Mouse (Mus musculus) layer of hippocampus, adult 8-10 months (tissue): ENCODE measurements at regions not wholly inside any gene's neighbourhood (a gene's known extent, or its start where the extent isn't known, plus 50 kb on each side); places are given as distances from the start of the nearest gene placed in this dataset.
"Not testable (repeated sequence)": the region's sequence is repeated elsewhere in the genome, so short reads cannot be mapped to it uniquely, and the experiment has no call there.

Source experiments
- DNase-seq, 2 experiments: peaks; one replicate each; pipeline ENCODE4 v3.0.0; 2022; ENCODE audit warnings: low spot score in 2 of 2

DNA sequence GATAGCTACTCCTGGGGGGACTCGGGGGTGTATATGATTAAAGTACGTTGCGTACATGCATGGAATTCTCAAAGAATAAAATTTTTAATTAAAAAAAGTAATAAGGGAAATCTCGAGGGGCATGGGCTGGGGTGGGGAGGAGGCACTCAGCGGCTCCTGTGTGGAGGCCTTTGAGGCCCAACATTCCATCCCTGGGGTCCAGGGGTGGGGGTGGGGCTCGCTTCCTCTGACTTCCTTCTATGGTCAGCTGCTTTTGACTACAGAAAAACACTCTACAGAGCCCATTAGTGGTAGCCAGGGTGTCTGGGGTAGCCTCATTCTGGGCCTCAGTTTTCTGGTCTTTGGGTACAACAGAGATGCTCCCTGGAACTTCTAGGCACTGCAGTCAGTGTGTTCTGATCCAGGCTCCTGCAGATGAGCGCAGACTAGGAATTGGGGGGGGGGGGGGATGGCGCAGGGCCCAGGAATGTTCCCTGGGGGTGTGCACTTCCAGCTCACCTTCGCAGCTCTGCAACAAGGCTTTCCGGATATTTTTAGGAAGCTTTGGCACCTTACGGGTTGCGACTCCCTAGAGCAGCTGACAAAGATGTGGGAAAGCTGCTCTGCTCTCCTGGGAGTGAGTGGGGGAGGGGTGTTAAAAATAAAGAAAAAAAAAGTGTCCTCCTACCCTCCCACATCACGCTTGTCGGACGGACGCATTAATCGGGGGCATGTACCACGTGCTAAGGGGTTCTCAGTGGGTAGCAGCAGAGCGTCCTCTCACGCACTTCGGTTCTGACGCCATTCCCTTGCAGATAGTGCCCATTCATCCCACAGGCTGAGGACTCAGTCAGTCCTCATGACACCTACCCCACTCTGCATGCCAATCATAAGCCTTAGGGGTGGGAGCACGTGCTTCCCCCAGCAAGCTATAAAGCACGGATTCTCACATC lies 89.1 kb downstream of the Rhob start:
- no peak for DNase-seq

DNA sequence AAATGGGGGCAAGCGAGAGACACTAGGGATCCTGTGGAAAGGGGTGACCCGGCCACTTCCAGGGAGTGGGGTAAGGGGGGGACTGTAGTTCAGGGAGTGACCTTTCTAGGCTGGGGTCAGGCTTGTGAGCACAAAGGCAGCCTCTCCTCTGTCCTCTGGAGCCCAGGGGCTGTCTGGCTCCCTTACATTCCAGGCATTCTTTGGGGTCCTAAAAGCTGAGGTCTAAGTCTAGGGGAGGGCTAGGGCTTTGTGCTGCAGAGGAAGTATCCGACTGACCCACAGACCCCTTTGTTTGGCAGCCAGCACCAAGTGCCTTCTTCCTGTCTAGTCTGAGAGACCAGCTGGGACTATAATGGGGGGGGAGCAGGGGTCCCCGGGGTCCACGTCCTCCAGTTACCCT lies 88.9 kb downstream of the Hs1bp3 start:
- DNase-seq: no peak

DNA sequence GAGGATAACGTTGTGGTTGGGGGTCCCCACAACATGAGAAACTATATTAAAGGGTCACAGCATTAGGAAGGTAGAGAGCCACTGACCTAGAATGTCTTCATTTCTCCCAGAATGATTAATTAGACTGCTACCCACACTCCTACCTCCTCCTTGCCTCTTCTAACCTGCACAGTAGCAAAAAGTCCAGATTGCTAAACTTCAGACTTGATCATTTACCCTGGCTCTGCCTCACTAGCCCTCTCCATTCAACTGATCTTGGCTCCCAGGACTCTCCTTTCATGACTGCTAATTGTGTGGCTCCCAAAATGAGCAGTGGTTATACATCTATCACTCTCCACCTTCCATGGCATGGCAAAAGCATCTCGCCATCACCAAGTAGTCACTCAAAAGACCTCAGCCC lies 88.1 kb downstream of the Hs1bp3 start:
- DNase-seq: no peak

DNA sequence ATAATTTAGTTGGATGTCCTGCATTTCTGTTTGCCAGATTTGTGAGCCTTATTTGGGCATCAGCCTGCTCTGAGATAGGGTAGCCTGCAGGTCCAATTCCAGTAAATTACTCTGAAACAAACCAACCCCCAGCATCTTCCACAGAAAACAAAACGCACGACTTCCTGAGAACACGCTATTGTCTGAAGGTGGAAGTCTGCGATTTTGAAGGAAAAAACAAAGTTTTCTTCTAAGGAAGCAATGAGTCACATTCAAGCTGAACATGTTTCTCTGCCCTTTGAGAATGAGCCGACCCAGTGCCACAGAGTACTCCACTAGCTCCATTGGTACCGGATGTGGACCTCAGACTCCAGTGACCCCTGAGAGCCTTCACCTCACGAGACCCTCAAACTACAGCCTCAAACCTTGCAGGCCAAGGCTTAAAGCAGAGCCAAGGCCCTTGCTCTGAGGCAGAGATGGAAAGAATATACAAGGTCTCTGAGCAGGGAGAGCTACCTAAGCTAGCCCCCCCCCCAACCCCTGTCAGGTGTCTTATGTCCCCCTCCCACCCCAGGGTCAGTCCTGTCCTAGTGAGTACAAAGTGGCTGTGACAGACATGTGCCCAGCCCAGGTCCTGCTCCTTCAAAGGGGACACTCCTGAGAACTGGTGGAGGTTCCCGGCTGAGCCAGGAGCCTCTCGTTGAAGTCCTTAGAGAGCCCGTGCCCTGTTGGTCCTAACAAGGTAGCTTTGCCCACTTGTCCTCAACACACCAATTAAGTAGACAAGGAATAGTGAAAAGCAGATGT lies 87.3 kb downstream of the Hs1bp3 start:
- no peak for DNase-seq

DNA sequence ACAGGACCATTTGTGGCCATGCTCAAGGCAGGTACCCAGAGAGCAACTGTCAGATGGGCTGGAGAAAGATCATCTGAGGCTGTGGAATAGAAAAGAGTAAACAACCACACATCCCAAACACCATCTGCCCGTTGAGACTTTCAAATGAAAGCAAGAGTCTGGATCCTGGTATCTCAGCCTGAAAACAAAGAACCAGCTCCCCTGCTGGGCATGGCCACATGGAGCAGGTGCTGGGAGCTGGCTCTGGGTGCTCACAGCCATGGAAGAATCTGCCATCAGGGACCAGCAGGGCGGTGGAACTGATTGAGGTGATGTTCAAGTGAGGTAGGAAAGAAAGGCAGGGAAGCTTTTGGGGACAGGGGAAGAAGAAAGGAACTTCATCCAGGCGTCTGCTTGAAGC lies 85.6 kb downstream of the Hs1bp3 start:
- peak in 1 of 2 experiments; percentile 21 for DNase-seq

DNA sequence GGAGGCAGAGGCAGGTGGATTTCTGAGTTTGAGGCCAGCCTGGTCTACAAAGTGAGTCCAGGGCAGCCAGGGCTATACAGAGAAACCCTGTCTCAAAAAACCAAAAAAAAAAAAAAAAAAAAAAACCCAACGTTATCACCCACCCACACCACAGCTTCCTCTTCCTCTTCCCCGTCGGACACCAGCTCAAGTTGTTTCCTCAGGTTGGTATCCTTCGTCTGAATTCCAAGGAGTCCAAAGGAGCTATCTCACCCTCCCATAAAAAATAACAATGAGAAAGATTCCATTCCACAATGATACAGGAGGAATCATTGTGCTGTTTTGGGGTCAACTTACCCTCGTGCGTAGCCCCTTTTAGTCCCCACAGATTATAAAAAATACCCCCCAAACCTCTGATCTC lies 83.2 kb downstream of the Hs1bp3 start:
- not testable (repeated sequence) for DNase-seq

DNA sequence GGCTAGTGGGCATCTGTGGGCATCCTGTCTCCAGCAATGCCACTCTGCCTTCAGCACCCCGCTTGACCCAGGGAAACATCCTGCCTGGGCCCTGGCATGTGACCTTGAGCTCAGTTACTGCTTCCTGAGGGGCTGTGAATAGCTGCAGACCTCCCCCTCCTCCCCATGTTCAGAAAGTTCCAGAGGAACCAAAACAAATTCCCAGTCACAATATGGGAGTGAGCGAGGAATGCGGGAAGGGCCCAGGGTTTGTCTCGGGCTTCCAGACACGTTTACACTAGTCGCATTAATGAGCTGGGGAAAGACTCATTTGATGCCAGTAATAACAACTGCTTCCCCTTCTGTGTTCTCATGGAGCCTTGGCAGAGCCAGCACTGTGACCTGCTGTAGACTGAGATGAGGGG lies 81.7 kb downstream of the Hs1bp3 start:
- DNase-seq: no peak

DNA sequence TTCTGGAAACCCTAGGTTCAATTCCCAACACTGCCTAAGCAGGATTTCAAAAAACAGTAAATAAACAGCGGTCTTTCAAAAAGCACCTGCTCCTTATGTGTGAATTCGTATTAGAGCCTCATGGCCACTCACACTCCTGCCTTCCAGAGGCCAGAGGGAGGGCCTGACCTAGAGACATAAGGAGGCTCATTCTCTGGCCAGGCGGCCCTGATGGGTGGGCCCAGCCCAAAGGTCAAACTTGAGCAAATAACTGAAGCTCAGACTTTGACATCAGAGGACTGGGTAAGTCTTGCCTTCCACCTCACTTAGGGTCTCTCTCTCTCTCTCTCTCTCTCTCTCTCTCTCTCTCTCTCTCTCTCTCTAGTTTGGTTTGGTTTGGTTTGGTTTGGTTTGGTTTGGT lies 80.7 kb downstream of the Hs1bp3 start:
- no peak for DNase-seq
